Mouse (Mus musculus) left cerebral cortex, adult 11 months (tissue): ENCODE results near the gene Ccin.
A peak's percentile ranks its signal among the peaks of the same experiment; 100 is the strongest.

Experiments
- DNase-seq: peaks from one replicate; pipeline ENCODE4 v3.0.0; 2022; ENCODE audit warnings: low spot score

The Ccin gene

DNA sequence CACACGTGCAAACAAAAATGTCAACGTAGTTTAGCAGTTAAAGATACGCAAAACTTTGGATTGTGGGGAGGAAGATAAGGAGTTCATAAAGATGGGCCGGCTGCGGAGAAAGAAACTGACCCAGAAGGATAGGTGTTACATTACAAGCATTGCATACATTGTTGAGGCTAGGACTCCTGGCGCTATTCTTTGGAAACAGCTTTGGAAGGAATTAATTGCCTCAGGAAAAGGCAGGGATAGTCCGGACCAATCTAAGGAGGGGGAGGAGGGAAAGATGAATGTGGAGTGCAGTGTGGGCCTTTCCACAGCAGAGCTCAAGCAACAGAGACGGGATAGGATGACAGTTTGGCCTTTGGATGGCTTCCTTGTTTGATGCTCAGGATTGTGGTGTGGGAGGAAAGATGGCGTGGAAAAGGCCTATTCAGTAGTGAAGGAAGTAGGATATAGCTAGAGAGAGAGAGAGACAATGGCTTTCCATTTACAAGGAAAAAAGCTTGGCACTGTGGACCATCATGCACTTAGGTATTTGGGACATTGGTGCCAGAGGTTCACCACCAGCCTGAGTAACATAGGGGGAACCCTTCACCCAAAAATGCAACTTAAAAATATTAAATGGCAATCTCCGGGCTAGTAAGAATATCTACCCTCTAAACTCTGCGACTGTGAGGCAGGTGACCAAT is 30.2 kb downstream of the Ccin start:
- DNase-seq, result no peak

DNA sequence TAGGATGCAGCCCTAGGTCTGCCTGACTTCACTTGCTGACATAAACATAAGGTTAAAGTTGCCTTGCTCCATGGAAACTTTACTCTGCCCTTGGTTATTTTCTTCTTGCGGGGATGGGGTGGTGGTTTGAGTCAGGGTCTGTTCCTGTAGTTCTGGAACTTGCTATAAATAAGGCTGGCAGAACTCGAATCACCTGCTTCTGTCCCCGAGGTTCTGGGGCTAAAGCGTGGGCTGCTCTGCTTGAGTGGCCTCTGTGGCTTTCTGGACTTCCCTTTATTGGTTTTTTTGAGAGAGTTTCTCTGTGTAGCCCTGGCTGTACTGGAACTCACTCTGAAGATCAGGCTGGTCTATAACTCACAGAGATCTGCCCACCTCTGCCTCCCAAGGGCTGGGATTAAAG is 32.8 kb downstream of the Ccin start:
- DNase-seq, result no peak

DNA sequence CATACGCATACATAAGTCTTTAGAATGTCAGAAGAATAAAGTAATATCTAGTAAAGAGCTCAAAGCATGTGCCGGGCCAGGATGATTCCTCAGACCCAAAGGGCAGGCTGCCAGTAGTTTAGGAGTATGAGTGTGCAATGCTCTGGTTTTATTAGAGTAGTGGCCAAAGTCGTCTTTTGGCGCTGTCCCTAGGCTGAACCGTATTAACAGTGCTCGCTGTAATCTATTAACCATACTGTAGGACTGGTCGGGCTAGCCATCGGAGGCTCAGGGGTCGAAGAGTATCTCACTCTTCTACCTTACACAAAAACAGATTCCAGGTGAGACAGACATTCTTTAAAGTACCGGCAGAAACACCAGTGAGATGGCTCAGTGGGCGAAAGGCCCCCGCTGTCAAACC is 33.5 kb downstream of the Ccin start:
- DNase-seq, result no peak

- no peak for DNase-seq
Measured at GRCm38 (mm10) chr4:44022323-44022722, 39.0 kb downstream of the Ccin start.

DNA sequence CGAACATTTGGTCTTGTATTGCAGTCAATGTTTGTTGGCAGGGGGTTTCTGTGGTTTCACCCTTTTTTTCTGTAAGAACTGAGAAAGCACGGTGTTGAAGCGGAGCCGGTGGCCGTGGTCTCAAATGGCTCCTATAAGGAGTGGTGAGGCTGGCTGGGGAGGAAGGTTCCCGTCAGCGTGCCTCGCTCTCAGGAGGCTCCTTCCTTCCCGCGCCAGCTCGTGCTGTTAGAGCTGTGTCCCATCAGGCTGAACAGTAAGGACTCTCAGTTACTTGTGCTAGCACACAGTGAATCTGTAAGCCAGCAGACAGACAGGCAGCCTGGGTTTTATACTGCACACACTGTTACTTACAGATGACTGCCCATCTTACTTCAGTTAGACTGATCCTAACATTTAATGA is 39.5 kb downstream of the Ccin start:
- no peak for DNase-seq

- no peak for DNase-seq
Measured at GRCm38 (mm10) chr4:44023681-44024080, 40.4 kb downstream of the Ccin start.

GRCm38 (mm10) chr4:44024241-44024640 is 41.0 kb downstream of the Ccin start:
- no peak for DNase-seq

DNA sequence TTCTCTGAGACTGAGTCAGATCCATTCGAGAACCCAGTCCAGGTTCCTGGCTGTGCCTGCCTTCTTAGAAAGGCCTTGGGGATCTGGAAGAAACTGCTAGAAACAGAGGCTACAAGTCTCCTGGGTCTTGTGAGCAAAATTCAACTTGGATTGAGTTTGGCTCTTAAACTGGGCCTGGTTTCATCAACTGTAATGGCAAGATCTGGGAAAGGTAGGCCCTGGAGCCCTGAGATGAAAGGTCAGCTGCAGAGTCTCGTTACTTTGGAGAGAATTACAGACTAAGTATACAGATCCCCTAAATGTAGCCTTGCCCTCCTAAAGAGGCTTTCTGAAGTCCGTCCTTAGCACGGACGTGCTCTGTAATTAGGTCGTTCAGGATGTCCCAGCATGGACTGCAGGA is 42.3 kb downstream of the Ccin start:
- DNase-seq, result no peak

DNA sequence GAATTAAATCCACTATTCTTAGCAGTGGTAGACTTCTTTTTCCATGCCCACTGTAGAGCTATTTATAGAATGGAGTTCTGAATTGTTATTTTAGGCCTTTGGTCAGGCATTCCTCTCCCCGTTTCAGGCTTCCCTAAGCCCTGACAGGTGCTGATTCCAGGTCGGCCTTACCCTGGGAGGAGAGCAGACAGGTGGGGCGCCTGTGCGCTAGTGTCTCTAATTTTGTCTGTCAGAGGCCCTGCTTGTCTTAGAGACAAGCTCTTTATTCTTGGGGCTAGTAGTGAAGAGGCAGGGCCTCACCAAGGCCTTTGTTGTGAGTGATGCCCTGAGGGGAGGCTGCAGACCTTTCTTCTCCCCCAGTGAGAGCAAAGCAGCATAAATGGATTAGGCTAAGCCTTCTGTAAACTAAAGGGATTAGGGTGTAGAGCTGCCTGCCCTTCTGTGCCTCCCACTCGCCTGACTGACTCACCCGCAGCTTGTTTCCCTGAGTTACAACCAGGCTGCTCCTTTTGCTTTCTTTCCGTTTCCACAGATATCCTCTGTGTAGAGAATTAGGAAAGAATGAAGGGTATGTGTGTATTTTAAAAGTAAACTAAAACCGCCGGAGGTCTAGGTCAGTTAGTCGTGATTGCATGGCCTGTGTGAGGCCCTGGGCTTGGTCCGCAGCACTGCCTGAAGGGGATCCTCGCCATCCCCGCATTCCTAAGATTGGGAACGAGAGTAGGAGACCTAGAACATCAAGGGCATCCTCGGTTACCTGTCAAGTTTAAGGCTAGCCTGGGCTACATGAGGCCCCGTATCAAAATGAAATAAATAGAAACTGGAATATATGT is 45.2 kb downstream of the Ccin start:
- peak; percentile 51 for DNase-seq

GRCm38 (mm10) chr4:44029661-44030066 is 46.4 kb downstream of the Ccin start:
- no peak for DNase-seq

GRCm38 (mm10) chr4:44031521-44031920 is 48.2 kb downstream of the Ccin start:
- DNase-seq, result no peak
